Mouse (Mus musculus) intestine, postnatal 0 days (tissue): Measurements from ENCODE around the gene Fam117b. TPM values are rescaled to one million over a fixed set of nuclear protein-coding genes. Genes with fewer than 3 reads are reported as not detected.
A peak's percentile ranks its signal among the peaks of the same experiment; 100 is the strongest.

Source experiments
- ATAC-seq: fragments of 200-750 bp; cut with Nextera tagmentation; 2 replicates; pipeline ENCODE4 v1.8.0; 2017; ENCODE audit warnings: mild to moderate bottlenecking, moderate TSS enrichment, moderate library complexity
- H3K27ac ChIP-seq: fragments of 300-500 bp; sonication (generic); 2 replicates; pipeline ENCODE4 v1.5.1; 2014; ENCODE audit warnings: mild to moderate bottlenecking, low read depth, low read length, moderate library complexity
- H3K27me3 ChIP-seq: fragments of 300-500 bp; sonication (generic); replicated peaks from 2 replicates; pipeline ENCODE4 v1.6.1; 2014; ENCODE audit warnings: low read length, mixed read lengths; ENCODE audit not compliant: control insufficient read depth, insufficient read depth
- H3K36me3 ChIP-seq: fragments of 300-500 bp; sonication (generic); 2 replicates; pipeline ENCODE4 v1.6.1; 2014; ENCODE audit warnings: mild to moderate bottlenecking, moderate library complexity; ENCODE audit not compliant: control insufficient read depth, insufficient read depth
- H3K4me1 ChIP-seq: fragments of 300-500 bp; sonication (generic); replicated peaks from 2 replicates; pipeline ENCODE4 v1.6.1; 2014; ENCODE audit warnings: antibody characterized with exemption, low read length, mixed read lengths; ENCODE audit not compliant: control insufficient read depth, insufficient read depth
- H3K4me2 ChIP-seq: fragments of 300-500 bp; sonication (generic); replicated peaks from 2 replicates; pipeline ENCODE4 v1.6.1; 2014; ENCODE audit warnings: low read depth, mild to moderate bottlenecking, moderate library complexity
- H3K4me3 ChIP-seq: fragments of 300-500 bp; sonication (generic); 2 replicates; pipeline ENCODE4 v1.5.1; 2014; ENCODE audit warnings: low read depth, low read length
- H3K9ac ChIP-seq: fragments of 300-500 bp; sonication (generic); 2 replicates; pipeline ENCODE4 v1.6.1; 2014; ENCODE audit warnings: mild to moderate bottlenecking, low read depth, low read length
- H3K9me3 ChIP-seq: fragments of 300-500 bp; sonication (generic); 2 replicates; pipeline ENCODE4 v1.6.1; 2016; ENCODE audit warnings: mixed run types; ENCODE audit not compliant: control insufficient read depth
- CTCF ChIP-seq: sonication (generic); IDR thresholded peaks from 2 replicates; pipeline ENCODE4 v1.5.1; 2016; ENCODE audit warnings: low read depth, mild to moderate bottlenecking, control low read depth, antibody characterized with exemption, moderate library complexity
- WGBS: fragments of 180-500 bp; shearing (Covaris S2); extraction: QIAGEN DNeasy Blood & Tissue Kit; methylation state at CpG from one replicate; pipeline ENCODE4 v1.1.7; 2014; 5-methylcytosine and 5-hydroxymethylcytosine counted together
- polyA plus RNA-seq: library from polyadenylated mRNA; unstranded; fragments of >200 nt; fragmentation: Nextera tagmentation; extraction: Ambion mirVana; gene quantifications from 2 replicates; pipeline ENCODE4 v1.2.1, GENCODE M21; 2015

The Fam117b gene
- polyA plus RNA-seq, result 3.6 and 3.7 TPM in 2 replicates

- peaks cover 11% of the 10 kb centered on the region; the same call in 1 of the 2 replicates for H3K4me1 ChIP-seq
- H3K4me2 ChIP-seq, result peak within 1 kb of the TSS; percentile 87
- under 1% methylated on average over 71 of the region's 72 CpGs for WGBS
- no peaks in the 10 kb centered on the region for H3K9me3 ChIP-seq
- ATAC-seq, result peak; percentile 96
- H3K27ac ChIP-seq, result peak within 1 kb of the TSS; percentile 93
- H3K36me3 ChIP-seq, result no peaks in the 10 kb centered on the region
- peak within 1 kb of the TSS; percentile 98 for H3K4me3 ChIP-seq
- TF ChIP-seq CTCF, result peak; percentile 44
- no peaks in the 10 kb centered on the region for H3K27me3 ChIP-seq
- peak within 1 kb of the TSS; percentile 95 for H3K9ac ChIP-seq
Observed at GRCm38 (mm10) chr1:59912413-59913157, at the start of gene Fam117b. Fam117b (plus strand) TSS chr1:59913006.

DNA sequence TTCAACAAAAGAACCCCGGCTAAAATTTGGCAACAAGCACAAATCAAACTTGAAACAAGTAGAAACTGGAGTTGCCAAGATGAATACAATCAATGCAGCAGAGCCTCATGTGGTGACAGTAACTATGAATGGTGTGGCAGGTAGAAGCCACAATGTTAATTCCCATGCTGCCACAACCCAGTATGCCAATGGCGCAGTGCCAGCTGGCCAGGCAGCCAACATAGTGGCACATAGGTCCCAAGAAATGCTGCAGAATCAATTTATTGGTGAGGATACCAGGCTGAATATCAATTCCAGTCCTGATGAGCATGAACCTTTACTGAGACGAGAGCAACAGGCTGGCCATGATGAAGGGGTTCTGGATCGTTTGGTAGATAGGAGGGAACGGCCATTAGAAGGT is 44.8 kb upstream of the Fam117b start:
- Histone ChIP-seq H3K4me3 (no peak overlapping the region), H3K36me3 (peaks cover 41% of the 10 kb centered on the region), H3K9me3 (no peaks in the 10 kb centered on the region), H3K9ac (no peak overlapping the region), H3K27me3 (no peaks in the 10 kb centered on the region), H3K4me1 (no peaks in the 10 kb centered on the region), H3K4me2 (no peak overlapping the region), H3K27ac (no peak overlapping the region)
- no peak for ATAC-seq
- TF ChIP-seq CTCF, result no peak
- WGBS, result 94% methylated on average over 5 of the region's 5 CpGs

DNA sequence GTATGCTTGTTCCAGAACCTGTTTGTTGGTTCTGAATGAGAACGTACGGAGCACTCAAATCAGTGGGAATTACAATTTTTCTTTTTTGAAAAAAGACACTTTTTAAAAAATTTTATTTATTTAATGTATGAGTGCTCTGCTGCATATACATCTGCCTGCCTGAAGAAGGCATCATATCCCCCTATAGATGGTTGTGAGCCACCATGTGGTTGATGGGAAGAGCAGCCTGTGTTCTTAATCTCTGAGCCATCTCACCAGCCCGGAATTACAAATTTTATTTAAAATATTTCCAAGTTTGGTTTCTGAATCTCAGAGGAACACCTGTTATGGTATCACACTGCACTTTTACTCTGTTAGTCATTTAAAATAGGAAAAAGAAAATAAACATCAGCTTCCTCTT is 38.8 kb upstream of the Fam117b start:
- WGBS, result 89% methylated on average over 3 of the region's 3 CpGs
- Histone ChIP-seq H3K36me3 (peaks cover 20% of the 10 kb centered on the region; the same call in 1 of the 2 replicates), H3K4me2 (no peak overlapping the region), H3K4me3 (no peak overlapping the region), H3K4me1 (no peaks in the 10 kb centered on the region), H3K9me3 (no peaks in the 10 kb centered on the region), H3K9ac (no peak overlapping the region), H3K27me3 (no peaks in the 10 kb centered on the region), H3K27ac (no peak overlapping the region)
- peak; percentile 31; the same call in 1 of the 2 replicates for TF ChIP-seq CTCF
- no peak for ATAC-seq

DNA sequence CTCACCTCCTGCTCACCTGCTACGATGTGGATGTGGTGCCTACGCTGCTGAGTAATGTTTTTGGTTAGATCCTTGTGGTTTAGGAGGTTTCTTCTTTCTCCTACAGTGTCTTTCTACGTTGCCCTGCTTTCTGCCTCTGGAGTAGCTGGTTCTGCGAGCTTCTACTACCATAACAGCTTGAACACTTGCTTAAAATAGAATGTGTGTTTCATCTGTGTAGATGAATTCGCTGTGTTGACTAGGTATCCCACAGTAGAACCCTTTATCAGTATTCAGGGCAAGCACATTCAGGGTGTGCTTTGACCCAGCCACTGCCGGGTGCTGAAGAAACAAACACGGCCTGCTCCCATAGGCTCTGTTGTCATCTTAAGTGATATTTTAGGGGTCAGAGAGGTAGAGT is 34.7 kb upstream of the Fam117b start:
- Histone ChIP-seq H3K4me1 (no peaks in the 10 kb centered on the region), H3K27ac (no peak overlapping the region), H3K9me3 (no peaks in the 10 kb centered on the region), H3K4me2 (no peak overlapping the region), H3K27me3 (no peaks in the 10 kb centered on the region), H3K36me3 (0 out of 2 replicates have a peak, but pooled peaks cover 8% of the 10 kb centered on the region), H3K4me3 (no peak overlapping the region), H3K9ac (no peak overlapping the region)
- TF ChIP-seq CTCF, result no peak
- no peak for ATAC-seq
- 93% methylated on average over 7 of the region's 7 CpGs for WGBS

GRCm38 (mm10) chr1:59883349-59884134 is 29.3 kb upstream of the Fam117b start:
- Histone ChIP-seq H3K4me2 (no peak overlapping the region), H3K9ac (no peak overlapping the region), H3K4me3 (no peak overlapping the region), H3K4me1 (no peaks in the 10 kb centered on the region), H3K27me3 (no peaks in the 10 kb centered on the region), H3K36me3 (0 out of 2 replicates have a peak, but pooled peaks cover 1% of the 10 kb centered on the region), H3K9me3 (no peaks in the 10 kb centered on the region), H3K27ac (no peak overlapping the region)
- ATAC-seq, result peak; percentile 36; the same call in 1 of the 2 replicates
- WGBS, result 34% methylated on average over 3 of the region's 3 CpGs
- TF ChIP-seq CTCF, result peak; percentile 93

- no peak for TF ChIP-seq CTCF
- WGBS, result 58% methylated on average over 4 of the region's 4 CpGs
- Histone ChIP-seq H3K4me3 (no peak overlapping the region), H3K9me3 (no peaks in the 10 kb centered on the region), H3K4me2 (no peak overlapping the region), H3K36me3 (no peaks in the 10 kb centered on the region), H3K27me3 (no peaks in the 10 kb centered on the region), H3K9ac (no peak overlapping the region), H3K4me1 (no peaks in the 10 kb centered on the region), H3K27ac (no peak overlapping the region)
- no peak for ATAC-seq
Observed at GRCm38 (mm10) chr1:59886899-59887298, 25.9 kb upstream of the Fam117b start.
